Mouse (Mus musculus) liver, embryonic 12.5 days (tissue): ENCODE data around the gene Slc47a1. TPM values are rescaled to one million over a fixed set of nuclear protein-coding genes. Genes with fewer than 3 reads are reported as not detected.
"Not testable (repeated sequence)": the region's sequence is repeated elsewhere in the genome, so short reads cannot be mapped to it uniquely, and the experiment has no call there.

Experiments
- ATAC-seq: fragments of 200-750 bp; cut with Nextera tagmentation; 2 replicates; pipeline ENCODE4 v1.8.0; 2017; ENCODE audit warnings: moderate number of reproducible peaks, mild to moderate bottlenecking, moderate library complexity
- H3K27ac ChIP-seq: fragments of 300-500 bp; sonication (generic); 2 replicates; pipeline ENCODE4 v1.5.1; 2016; ENCODE audit warnings: mild to moderate bottlenecking
- H3K27me3 ChIP-seq: fragments of 300-500 bp; sonication (generic); replicated peaks from 2 replicates; pipeline ENCODE4 v1.6.1; 2016; ENCODE audit warnings: mild to moderate bottlenecking, moderate library complexity
- H3K36me3 ChIP-seq: fragments of 300-500 bp; sonication (generic); 2 replicates; pipeline ENCODE4 v1.6.1; 2016; ENCODE audit warnings: mild to moderate bottlenecking, moderate library complexity
- H3K4me1 ChIP-seq: fragments of 300-500 bp; sonication (generic); 2 replicates; pipeline ENCODE4 v1.6.1; 2016
- H3K4me2 ChIP-seq: fragments of 300-500 bp; sonication (generic); 2 replicates; pipeline ENCODE4 v1.6.1; 2016; ENCODE audit warnings: mild to moderate bottlenecking, moderate library complexity
- H3K4me3 ChIP-seq: fragments of 300-500 bp; sonication (generic); 2 replicates; pipeline ENCODE4 v1.5.1; 2016; ENCODE audit warnings: mild to moderate bottlenecking, moderate library complexity
- H3K9ac ChIP-seq: fragments of 300-500 bp; sonication (generic); 2 replicates; pipeline ENCODE4 v1.6.1; 2016; ENCODE audit warnings: mild to moderate bottlenecking, moderate library complexity
- H3K9me3 ChIP-seq: fragments of 300-500 bp; sonication (generic); replicated peaks from 2 replicates; pipeline ENCODE4 v1.6.1; 2016; ENCODE audit warnings: mild to moderate bottlenecking, moderate library complexity
- WGBS: fragments of 180-500 bp; shearing (Covaris S2); methylation state at CpG from one replicate; pipeline ENCODE4 v1.1.7; 2016; ENCODE audit not compliant: insufficient replicate concordance; 5-methylcytosine and 5-hydroxymethylcytosine counted together
- polyA plus RNA-seq: library from polyadenylated mRNA; unstranded; fragments of >200 nt; fragmentation: Nextera tagmentation; extraction: Ambion mirVana; gene quantifications from 2 replicates; pipeline ENCODE4 v1.2.1, GENCODE M21; 2016

The Slc47a1 gene
- polyA plus RNA-seq, 1 experiment from 2014 or later = 2.5 TPM

- Histone ChIP-seq H3K9ac (peak overlapping the region; percentile 73), H3K4me3 (peak overlapping the region; percentile 71), H3K36me3 (no peaks in the 10 kb centered on the region), H3K27me3 (peaks cover 25% of the 10 kb centered on the region), H3K4me1 (peaks cover 6% of the 10 kb centered on the region; the same call in 1 of the 2 replicates), H3K27ac (peak overlapping the region; percentile 84), H3K9me3 (no peaks in the 10 kb centered on the region), H3K4me2 (peak overlapping the region; percentile 71)
- peak; percentile 90 for ATAC-seq
- WGBS = 1% methylated on average over 64 of the region's 64 CpGs
Measured at GRCm38 (mm10) chr11:61408184-61409027, 30.3 kb upstream of the Slc47a1 start.

GRCm38 (mm10) chr11:61407638-61408183, 29.6 kb upstream of the Slc47a1 start:
- H3K4me1 ChIP-seq = peaks cover 6% of the 10 kb centered on the region; the same call in 1 of the 2 replicates
- WGBS = 2% methylated on average over 39 of the region's 39 CpGs
- H3K4me3 ChIP-seq = peak overlapping the region; percentile 71
- H3K9me3 ChIP-seq = no peaks in the 10 kb centered on the region
- H3K36me3 ChIP-seq = no peaks in the 10 kb centered on the region
- peak overlapping the region; percentile 71 for H3K4me2 ChIP-seq
- ATAC-seq = peak; percentile 86
- peaks cover 25% of the 10 kb centered on the region for H3K27me3 ChIP-seq
- peak overlapping the region; percentile 84 for H3K27ac ChIP-seq
- peak overlapping the region; percentile 73 for H3K9ac ChIP-seq

GRCm38 (mm10) chr11:61401794-61402193, 23.6 kb upstream of the Slc47a1 start:
- peaks cover 6% of the 10 kb centered on the region; the same call in 1 of the 2 replicates for H3K27me3 ChIP-seq
- no peaks in the 10 kb centered on the region for H3K4me1 ChIP-seq
- no peak overlapping the region for H3K4me2 ChIP-seq
- H3K27ac ChIP-seq = no peak overlapping the region
- H3K36me3 ChIP-seq = no peaks in the 10 kb centered on the region
- H3K9me3 ChIP-seq = no peaks in the 10 kb centered on the region
- 73% methylated on average over 4 of the region's 4 CpGs for WGBS
- H3K4me3 ChIP-seq = no peak overlapping the region
- H3K9ac ChIP-seq = no peak overlapping the region
- ATAC-seq = no peak

- Histone ChIP-seq H3K4me2 (no peak overlapping the region), H3K4me3 (no peak overlapping the region), H3K9me3 (0 out of 2 replicates have a peak, but pooled peaks cover 3% of the 10 kb centered on the region), H3K9ac (no peak overlapping the region), H3K36me3 (no peaks in the 10 kb centered on the region), H3K27me3 (no peaks in the 10 kb centered on the region; the same call in 1 of the 2 replicates), H3K4me1 (no peaks in the 10 kb centered on the region), H3K27ac (no peak overlapping the region)
- ATAC-seq = no peak
- 72% methylated on average over 8 of the region's 8 CpGs for WGBS
Measured at GRCm38 (mm10) chr11:61400681-61401346, 22.7 kb upstream of the Slc47a1 start.

- H3K4me1 ChIP-seq, H3K4me2 ChIP-seq, H3K36me3 ChIP-seq, H3K27ac ChIP-seq, ATAC-seq, H3K9me3 ChIP-seq, H3K27me3 ChIP-seq, H3K9ac ChIP-seq, H3K4me3 ChIP-seq: not testable (repeated sequence)
- 85% methylated on average over 18 of the region's 18 CpGs for WGBS
Measured at GRCm38 (mm10) chr11:61397423-61398043, 19.4 kb upstream of the Slc47a1 start.

GRCm38 (mm10) chr11:61388936-61389335, 10.8 kb upstream of the Slc47a1 start:
- 38% methylated on average over 4 of the region's 4 CpGs for WGBS

GRCm38 (mm10) chr11:61388012-61388411, 9.9 kb upstream of the Slc47a1 start:
- Histone ChIP-seq H3K4me2 (no peak overlapping the region), H3K9me3 (peaks cover 4% of the 10 kb centered on the region; the same call in 1 of the 2 replicates), H3K4me1 (no peaks in the 10 kb centered on the region), H3K36me3 (no peaks in the 10 kb centered on the region), H3K9ac (no peak overlapping the region), H3K27ac (no peak overlapping the region), H3K4me3 (no peak overlapping the region), H3K27me3 (no peaks in the 10 kb centered on the region)
- WGBS = 51% methylated on average over 6 of the region's 6 CpGs
- ATAC-seq = no peak

More at GRCm38 (mm10) chr11:61388936-61389335, 10.8 kb upstream of the Slc47a1 start:
- Histone ChIP-seq H3K27me3 (no peaks in the 10 kb centered on the region), H3K9me3 (peaks cover 4% of the 10 kb centered on the region; the same call in 1 of the 2 replicates), H3K4me2 (no peak overlapping the region), H3K27ac (no peak overlapping the region), H3K4me3 (no peak overlapping the region), H3K4me1 (no peaks in the 10 kb centered on the region), H3K36me3 (no peaks in the 10 kb centered on the region), H3K9ac (no peak overlapping the region)
- ATAC-seq = no peak

- no peaks in the 10 kb centered on the region for H3K27me3 ChIP-seq
- H3K27ac ChIP-seq = no peak overlapping the region
- H3K4me3 ChIP-seq = no peak overlapping the region
- H3K36me3 ChIP-seq = no peaks in the 10 kb centered on the region
- no peak for ATAC-seq
- peaks cover 4% of the 10 kb centered on the region; the same call in 1 of the 2 replicates for H3K9me3 ChIP-seq
- no peaks in the 10 kb centered on the region for H3K4me1 ChIP-seq
- 45% methylated on average over 6 of the region's 6 CpGs for WGBS
- H3K9ac ChIP-seq = no peak overlapping the region
- no peak overlapping the region for H3K4me2 ChIP-seq
Measured at GRCm38 (mm10) chr11:61387233-61387632, 9.1 kb upstream of the Slc47a1 start.

- Histone ChIP-seq H3K36me3 (no peaks in the 10 kb centered on the region), H3K9ac (no peak overlapping the region), H3K4me3 (no peak overlapping the region), H3K27me3 (no peaks in the 10 kb centered on the region), H3K4me2 (no peak overlapping the region), H3K27ac (no peak overlapping the region), H3K4me1 (no peaks in the 10 kb centered on the region), H3K9me3 (no peaks in the 10 kb centered on the region)
- WGBS = 11% methylated on average over 4 of the region's 4 CpGs
- ATAC-seq = no peak
Measured at GRCm38 (mm10) chr11:61385725-61386124, 7.6 kb upstream of the Slc47a1 start.

- peaks cover 7% of the 10 kb centered on the region; the same call in 1 of the 2 replicates for H3K4me1 ChIP-seq
- H3K4me3 ChIP-seq = no peak overlapping the region
- H3K9ac ChIP-seq = no peak overlapping the region
- peaks cover 41% of the 10 kb centered on the region for H3K27me3 ChIP-seq
- H3K36me3 ChIP-seq = no peaks in the 10 kb centered on the region
- no peak for ATAC-seq
- H3K4me2 ChIP-seq = no peak overlapping the region
- no peak overlapping the region for H3K27ac ChIP-seq
- H3K9me3 ChIP-seq = no peaks in the 10 kb centered on the region
- 50% methylated on average over 1 of the region's 1 CpGs for WGBS
Measured at GRCm38 (mm10) chr11:61381272-61381671, 3.1 kb upstream of the Slc47a1 start.

GRCm38 (mm10) chr11:61378651-61379050, 506 bp upstream of the Slc47a1 start:
- H3K27me3 ChIP-seq = peaks cover 62% of the 10 kb centered on the region
- H3K9ac ChIP-seq = no peak overlapping the region
- no peak overlapping the region for H3K4me2 ChIP-seq
- no peak overlapping the region for H3K27ac ChIP-seq
- H3K4me3 ChIP-seq = no peak overlapping the region
- no peak for ATAC-seq
- WGBS = 56% methylated on average over 4 of the region's 4 CpGs
- H3K4me1 ChIP-seq = peaks cover 7% of the 10 kb centered on the region; the same call in 1 of the 2 replicates
- H3K36me3 ChIP-seq = no peaks in the 10 kb centered on the region
- no peaks in the 10 kb centered on the region for H3K9me3 ChIP-seq
